Mouse (Mus musculus) cerebellum, adult 18-20 months (tissue): ENCODE measurements around the gene Serpinb6a.
"Not testable (repeated sequence)": the region's sequence is repeated elsewhere in the genome, so short reads cannot be mapped to it uniquely, and the experiment has no call there.

Source experiments
- DNase-seq, 2 experiments: peaks; one replicate each; pipeline ENCODE4 v3.0.0; 2021

Gene Serpinb6a

DNA sequence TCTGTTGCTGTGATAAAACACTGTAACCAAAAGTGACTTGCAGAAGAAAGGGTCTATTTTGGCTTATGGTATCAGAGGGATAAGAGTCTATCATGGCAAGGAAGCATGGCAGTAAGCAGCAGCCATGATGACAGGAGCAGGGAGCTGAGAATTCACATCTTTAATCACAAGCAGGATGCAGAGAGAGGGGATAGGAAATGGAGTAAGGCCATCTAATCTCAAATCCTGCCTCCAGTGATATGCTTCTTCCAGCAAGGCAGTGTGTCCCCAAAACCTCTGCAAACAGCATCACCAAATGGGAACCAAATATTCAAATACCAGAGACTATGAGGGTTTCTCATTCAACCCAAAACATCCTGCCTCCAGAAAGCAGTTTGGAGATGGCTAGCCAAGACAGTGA, 36.0 kb downstream of the Serpinb6a start:
- DNase-seq, result no peak

DNA sequence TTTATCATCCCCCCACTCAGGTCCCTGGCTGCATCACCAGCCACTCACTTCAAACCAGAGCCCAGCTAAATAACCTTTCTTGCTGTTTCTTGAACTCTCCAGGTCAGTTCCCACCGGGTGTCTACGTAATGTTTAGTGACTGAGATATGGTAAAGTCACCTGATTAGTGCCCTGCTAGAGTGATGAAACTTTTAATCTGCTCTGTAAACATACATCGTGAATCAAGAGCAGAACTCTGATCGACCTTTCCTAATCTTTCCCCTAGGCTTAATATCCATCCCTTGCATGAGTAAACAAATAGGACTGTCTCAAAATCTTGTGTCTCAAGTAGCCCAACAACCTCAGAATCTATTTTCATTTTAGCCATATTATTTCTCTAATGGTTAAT, 36.6 kb downstream of the Serpinb6a start:
- DNase-seq, result no peak

GRCm38 (mm10) chr13:33965056-33966024, 37.3 kb downstream of the Serpinb6a start:
- DNase-seq, result no peak

DNA sequence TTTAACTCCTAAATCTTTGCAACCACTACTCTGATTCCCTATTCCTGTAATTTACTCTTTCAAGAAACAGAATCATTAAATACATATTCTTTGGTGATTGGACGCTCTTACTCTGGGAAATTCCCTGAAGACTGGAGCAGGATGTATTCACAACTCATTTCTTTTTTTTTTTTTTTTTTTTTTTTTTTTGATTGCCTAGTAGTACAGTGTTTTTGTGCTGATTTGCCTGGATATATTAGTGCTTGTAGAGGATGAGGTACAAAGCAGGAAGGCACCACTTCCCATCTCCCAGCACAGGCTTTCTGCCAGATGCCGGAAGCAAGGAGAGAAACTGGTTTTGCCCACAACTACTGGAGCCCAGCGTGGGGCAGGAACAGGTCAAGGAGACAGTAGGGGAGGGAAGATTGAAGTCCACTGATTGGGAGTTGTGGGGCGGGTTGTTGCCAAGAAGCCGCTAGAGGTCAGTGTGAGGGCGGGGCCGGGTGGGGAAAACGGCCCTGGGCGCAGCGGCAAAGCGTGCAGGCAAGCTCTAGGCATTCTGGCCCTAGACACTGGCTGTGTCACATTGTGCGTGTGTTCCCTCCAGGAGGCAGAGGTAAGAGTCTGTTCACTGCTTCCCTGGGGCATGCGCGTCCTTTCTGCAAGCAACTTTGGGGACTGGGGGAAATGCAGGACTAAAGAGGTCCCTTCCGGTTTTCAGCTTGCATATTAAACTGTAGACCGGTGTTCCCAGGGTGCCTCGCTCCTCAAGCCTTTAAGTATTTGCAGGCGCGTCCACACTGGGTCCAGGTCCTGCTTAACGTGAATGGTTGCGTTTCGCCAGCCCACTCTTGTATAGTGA, 38.2 kb downstream of the Serpinb6a start, which contains the start of gene Nqo2:
Gene Nqo2 (plus strand): TSS at position 482 of the 841 bp plus-strand sequence.
- DNase-seq, result peak; percentile 66 to 67

DNA sequence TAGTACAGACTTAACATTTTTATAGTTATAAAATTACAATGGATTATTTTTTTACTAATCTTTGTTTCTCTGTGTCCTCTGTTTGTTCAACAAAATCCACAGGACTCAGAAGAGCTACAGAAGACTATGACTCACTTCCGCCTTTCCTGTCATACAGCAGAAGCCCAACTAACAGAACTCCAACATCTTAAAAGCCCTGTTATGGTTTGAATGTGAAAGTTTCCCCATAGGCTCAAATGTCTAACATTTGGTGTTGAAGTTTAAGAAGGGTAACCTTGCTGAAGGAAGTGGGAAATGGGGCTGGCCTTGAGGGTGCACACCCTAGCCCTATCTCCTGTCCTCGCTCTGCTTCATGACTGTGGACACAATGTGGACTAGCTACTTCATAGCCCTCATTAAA, 42.8 kb downstream of the Serpinb6a start:
- no peak for DNase-seq

GRCm38 (mm10) chr13:33956571-33957421, 45.8 kb downstream of the Serpinb6a start:
- DNase-seq, result peak; percentile 36 to 48

GRCm38 (mm10) chr13:33952947-33953346, 49.6 kb downstream of the Serpinb6a start:
- DNase-seq, result no peak

DNA sequence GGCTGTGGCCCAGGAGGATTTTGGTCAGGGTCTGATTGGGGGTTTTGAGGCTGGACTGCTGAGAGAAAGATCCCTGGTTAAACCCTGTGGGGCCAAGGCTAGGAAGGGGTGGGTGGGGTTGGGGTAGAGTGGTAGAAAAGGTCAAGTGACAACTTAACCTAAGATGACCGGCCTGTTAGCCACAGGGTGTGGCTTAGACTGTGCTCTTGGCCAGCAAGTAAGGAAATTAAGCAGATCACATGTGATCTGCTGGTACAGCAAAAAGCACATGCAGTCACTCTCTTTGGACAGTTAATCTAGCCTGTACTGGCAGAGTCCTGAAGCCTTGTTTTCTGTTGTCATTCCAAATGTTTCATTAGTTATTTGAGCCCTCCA, 50.5 kb downstream of the Serpinb6a start:
- no peak for DNase-seq

DNA sequence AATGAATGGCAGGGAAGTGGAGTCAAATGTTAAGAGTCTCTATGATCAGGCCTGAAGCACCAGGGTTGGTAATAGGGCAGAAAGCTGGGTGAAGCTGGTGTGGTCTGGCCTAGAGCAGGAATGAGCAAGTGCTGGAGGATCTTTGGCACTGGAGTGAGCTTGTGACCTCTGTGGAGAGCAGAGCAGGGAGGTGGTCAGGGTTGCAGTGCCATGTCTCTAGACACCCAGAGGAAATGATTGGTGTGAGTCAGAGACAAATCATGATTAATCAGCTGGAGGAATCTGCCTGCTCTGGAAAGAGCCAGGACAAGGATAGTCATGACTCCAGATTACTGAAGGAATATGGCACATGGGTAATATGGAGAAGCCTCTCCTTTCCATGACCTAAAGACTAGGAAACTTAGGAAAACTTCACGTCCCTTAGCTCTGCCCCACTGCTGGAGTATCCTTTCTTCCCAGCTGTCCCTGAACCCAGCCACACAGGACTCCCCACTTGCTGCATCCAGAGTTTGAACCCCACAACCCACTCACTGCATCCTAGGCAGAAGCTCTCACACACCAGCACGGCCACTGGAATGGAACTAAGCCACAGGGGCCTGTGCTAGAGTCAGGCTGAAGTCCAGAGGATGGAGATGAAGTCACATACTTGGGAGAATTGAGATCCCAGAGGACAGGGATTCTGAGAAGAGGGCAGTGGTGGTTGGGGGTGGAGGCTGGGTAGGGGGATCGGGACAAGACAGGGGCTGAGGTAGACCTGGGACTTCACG, 51.1 kb downstream of the Serpinb6a start:
- no peak for DNase-seq

DNA sequence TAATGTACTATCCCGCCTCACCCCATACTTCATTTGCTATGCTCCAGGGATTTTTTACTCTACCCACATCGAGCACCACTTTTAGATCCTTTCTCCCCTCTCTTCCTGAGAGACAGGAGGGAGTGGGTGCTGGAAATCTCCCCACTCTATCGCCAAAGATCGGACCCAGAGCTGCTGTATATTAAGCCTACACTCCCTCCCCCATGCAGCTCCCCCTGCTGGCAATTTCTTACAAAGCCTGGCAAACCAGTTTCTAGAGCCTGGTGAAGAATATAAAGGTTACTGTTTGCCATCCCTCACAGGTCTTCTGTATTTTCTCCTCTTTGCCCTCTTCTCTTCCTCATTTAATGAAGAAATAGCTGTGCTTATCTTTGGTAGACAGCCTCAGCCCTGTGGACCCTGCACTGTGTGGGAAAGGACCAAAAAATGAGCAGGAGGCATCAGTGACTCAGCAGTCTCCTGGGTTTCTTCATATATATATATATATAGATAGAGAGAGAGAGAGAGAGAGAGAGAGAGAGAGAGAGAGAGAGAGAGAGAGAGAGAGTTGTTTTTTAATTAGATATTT, 60.3 kb downstream of the Serpinb6a start:
- peak; percentile 20 to 28 for DNase-seq

DNA sequence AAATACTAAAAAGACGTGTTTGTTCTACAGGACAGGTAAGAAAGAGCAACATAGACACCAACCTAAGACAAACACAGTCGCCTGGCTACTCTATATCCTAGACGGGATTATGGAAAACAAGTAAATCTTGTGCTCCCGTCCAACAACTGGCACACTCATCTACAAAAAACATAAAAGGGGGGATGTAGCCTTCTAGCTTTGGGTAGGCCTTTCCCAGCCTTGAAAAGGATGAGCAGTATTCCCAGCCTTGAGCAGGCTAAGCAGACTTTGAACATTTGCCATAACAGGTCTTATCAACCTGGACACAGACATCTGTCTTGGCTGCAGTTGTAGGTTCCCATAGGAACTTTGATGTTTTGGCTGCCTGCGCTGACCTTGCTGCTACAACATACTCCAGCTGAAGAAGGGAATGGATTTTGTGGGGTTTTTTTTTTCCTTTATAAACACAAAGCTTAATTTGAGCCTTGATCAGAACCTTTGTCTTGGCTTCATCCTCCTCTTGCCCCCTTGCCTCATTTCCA, 61.2 kb downstream of the Serpinb6a start:
- DNase-seq, result no peak

DNA sequence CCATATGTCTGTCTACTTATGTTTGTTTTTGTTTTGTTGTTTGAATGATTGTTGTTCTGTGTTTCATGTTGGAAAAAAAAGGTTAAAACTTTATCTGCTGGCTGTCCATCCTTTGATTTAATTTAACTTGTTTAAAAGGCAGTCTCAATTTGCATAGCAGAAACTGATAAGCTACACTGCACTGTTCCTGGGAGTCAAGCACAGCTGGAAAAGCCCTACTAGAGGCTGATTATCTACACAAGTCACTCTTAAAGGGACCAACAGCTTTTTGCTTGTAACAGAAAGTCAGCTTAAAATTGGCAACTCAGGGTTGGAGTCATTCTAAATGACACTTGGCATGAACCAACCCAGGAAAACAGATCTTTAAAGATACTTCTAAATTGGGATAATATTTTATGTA, 65.0 kb downstream of the Serpinb6a start:
- DNase-seq, result not testable (repeated sequence)

GRCm38 (mm10) chr13:33937151-33937550, 65.4 kb downstream of the Serpinb6a start:
- DNase-seq, result no peak

DNA sequence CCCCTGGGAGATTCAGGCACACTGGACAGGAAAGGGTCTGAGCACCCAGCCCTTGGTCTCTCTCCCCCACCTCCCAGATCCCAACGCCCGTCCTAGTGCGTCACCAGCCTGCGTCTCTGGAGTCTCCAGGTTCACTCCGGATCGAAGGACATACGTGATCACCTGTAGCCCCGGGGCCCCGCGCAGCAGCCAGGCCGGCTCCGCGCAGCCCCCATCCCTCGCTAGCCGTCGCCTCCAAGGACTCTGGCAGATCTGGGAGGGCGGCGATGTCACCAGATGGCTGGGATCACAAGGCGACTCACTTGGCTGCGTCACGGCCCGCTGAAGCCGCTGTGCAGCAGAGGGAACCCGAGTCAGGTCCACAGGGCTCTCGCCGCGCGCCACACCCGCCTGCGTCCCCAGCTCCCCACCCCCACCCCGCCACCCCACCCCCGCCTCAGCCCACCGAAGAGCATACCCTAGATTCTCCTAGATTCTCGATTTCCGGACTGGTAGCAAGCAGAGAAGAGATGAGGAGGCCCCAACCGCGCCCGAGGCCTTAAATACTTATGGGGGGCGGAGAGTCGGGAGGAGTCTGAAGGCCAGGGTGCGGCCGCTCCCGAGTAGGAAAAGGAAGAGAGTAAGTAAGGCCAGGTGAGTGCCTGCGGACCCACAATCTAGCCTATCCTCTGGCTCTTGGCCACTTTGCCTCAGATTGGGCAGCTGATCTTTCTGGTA, 67.0 kb downstream of the Serpinb6a start:
- DNase-seq, result peak; percentile 78 to 80

DNA sequence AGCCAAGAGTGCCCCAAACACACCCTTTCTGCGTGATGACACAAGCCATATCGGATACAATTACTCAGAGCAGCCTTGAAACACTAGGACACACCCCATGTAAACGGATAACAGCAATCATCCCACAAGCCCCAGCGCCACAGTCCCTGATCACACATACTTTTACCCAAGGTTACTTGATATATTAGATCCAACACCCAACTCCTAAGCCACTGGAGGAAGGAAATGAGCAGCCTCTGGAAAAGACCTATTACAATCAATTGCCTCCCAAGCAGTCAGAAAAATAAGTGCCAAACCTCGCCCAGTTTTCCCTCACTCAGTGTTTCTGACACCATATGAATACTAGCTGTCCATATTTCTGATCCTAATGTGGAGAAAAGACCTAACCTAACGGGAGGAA, 67.9 kb downstream of the Serpinb6a start:
- DNase-seq, result peak in 1 of 2 experiments; percentile 11

- DNase-seq, result no peak
These were observed 71.7 kb downstream of the Serpinb6a start for GRCm38 (mm10) chr13:33930912-33931311.

GRCm38 (mm10) chr13:33930281-33930680, 72.3 kb downstream of the Serpinb6a start:
- DNase-seq, result no peak

- no peak for DNase-seq
These were observed 80.9 kb downstream of the Serpinb6a start for GRCm38 (mm10) chr13:33921699-33922098.

GRCm38 (mm10) chr13:33921041-33921440, 81.6 kb downstream of the Serpinb6a start:
- DNase-seq, result no peak

- no peak for DNase-seq
These were observed 95.8 kb downstream of the Serpinb6a start for GRCm38 (mm10) chr13:33906821-33907220.
